Mouse (Mus musculus) heart, embryonic 11.5 days (tissue): ENCODE measurements around the gene Slc25a21. TPM values are rescaled to one million over a fixed set of nuclear protein-coding genes. Genes with fewer than 3 reads are reported as not detected.

Experiments used
- ATAC-seq: fragments of 200-750 bp; cut with Nextera tagmentation; replicated peaks from 2 replicates; pipeline ENCODE4 v1.8.0; 2017; ENCODE audit warnings: moderate library complexity; ENCODE audit not compliant: insufficient number of reproducible peaks, low FRiP score, low TSS enrichment
- H3K27ac ChIP-seq: fragments of 300-500 bp; sonication (generic); 2 replicates; pipeline ENCODE4 v1.5.1; 2014; ENCODE audit warnings: mild to moderate bottlenecking, low read depth, low read length
- H3K27me3 ChIP-seq: fragments of 300-500 bp; sonication (generic); 2 replicates; pipeline ENCODE4 v1.6.1; 2014; ENCODE audit warnings: mild to moderate bottlenecking, low read length, mixed read lengths; ENCODE audit not compliant: control insufficient read depth, insufficient read depth
- H3K36me3 ChIP-seq: fragments of 300-500 bp; sonication (generic); 2 replicates; pipeline ENCODE4 v1.6.1; 2014; ENCODE audit warnings: mild to moderate bottlenecking, low read length, moderate library complexity, mixed read lengths; ENCODE audit not compliant: control insufficient read depth, insufficient read depth
- H3K4me1 ChIP-seq: fragments of 300-500 bp; sonication (generic); 2 replicates; pipeline ENCODE4 v1.6.1; 2014; ENCODE audit warnings: low read length; ENCODE audit not compliant: control insufficient read depth, insufficient read depth
- H3K4me2 ChIP-seq: fragments of 300-500 bp; sonication (generic); 2 replicates; pipeline ENCODE4 v1.6.1; 2014; ENCODE audit warnings: mild to moderate bottlenecking, moderate library complexity
- H3K4me3 ChIP-seq: fragments of 300-500 bp; sonication (generic); 2 replicates; pipeline ENCODE4 v1.5.1; 2014; ENCODE audit warnings: low read depth, low read length
- H3K9ac ChIP-seq: fragments of 300-500 bp; sonication (generic); 2 replicates; pipeline ENCODE4 v1.6.1; 2014; ENCODE audit warnings: mild to moderate bottlenecking, low read depth, low read length, moderate library complexity
- H3K9me3 ChIP-seq: fragments of 300-500 bp; sonication (generic); replicated peaks from 2 replicates; pipeline ENCODE4 v1.6.1; 2016; ENCODE audit warnings: low read length; ENCODE audit not compliant: control insufficient read depth
- WGBS: fragments of 180-500 bp; shearing (Covaris S2); extraction: QIAGEN DNeasy Blood & Tissue Kit; methylation state at CpG from one replicate; pipeline ENCODE4 v1.1.7; 2014; ENCODE audit not compliant: insufficient replicate concordance; 5-methylcytosine and 5-hydroxymethylcytosine counted together
- polyA plus RNA-seq: library from polyadenylated mRNA; unstranded; fragments of >200 nt; fragmentation: Nextera tagmentation; extraction: Ambion mirVana; gene quantifications from 2 replicates; pipeline ENCODE4 v1.2.1, GENCODE M21; 2014

The Slc25a21 gene
- polyA plus RNA-seq, 1 experiment from 2014 or later, result 6.4 TPM

- Histone ChIP-seq H3K9me3 (no peaks in the 10 kb centered on the region), H3K4me1 (no peaks in the 10 kb centered on the region), H3K36me3 (no peaks in the 10 kb centered on the region), H3K27me3 (no peaks in the 10 kb centered on the region), H3K4me2 (no peak overlapping the region), H3K27ac (no peak overlapping the region), H3K4me3 (no peak overlapping the region), H3K9ac (no peak overlapping the region)
- WGBS, result 72% methylated on average over 3 of the region's 3 CpGs
- ATAC-seq, result no peak
Observed at GRCm38 (mm10) chr12:56870569-56870968, 326.7 kb downstream of the Slc25a21 start.

GRCm38 (mm10) chr12:56863873-56864562, 333.3 kb downstream of the Slc25a21 start:
- no peaks in the 10 kb centered on the region for H3K9me3 ChIP-seq
- no peak for ATAC-seq
- no peak overlapping the region for H3K9ac ChIP-seq
- H3K4me1 ChIP-seq, result no peaks in the 10 kb centered on the region
- no peaks in the 10 kb centered on the region for H3K27me3 ChIP-seq
- WGBS, result 82% methylated on average over 4 of the region's 4 CpGs
- H3K27ac ChIP-seq, result no peak overlapping the region
- no peak overlapping the region for H3K4me2 ChIP-seq
- H3K36me3 ChIP-seq, result no peaks in the 10 kb centered on the region
- no peak overlapping the region for H3K4me3 ChIP-seq

GRCm38 (mm10) chr12:56852679-56853078, 344.6 kb downstream of the Slc25a21 start:
- Histone ChIP-seq H3K9ac (no peak overlapping the region), H3K4me3 (no peak overlapping the region), H3K36me3 (no peaks in the 10 kb centered on the region), H3K4me1 (no peaks in the 10 kb centered on the region), H3K27me3 (no peaks in the 10 kb centered on the region), H3K9me3 (no peaks in the 10 kb centered on the region), H3K4me2 (no peak overlapping the region), H3K27ac (no peak overlapping the region)
- WGBS, result 56% methylated on average over 4 of the region's 4 CpGs
- no peak for ATAC-seq

- H3K36me3 ChIP-seq, result no peaks in the 10 kb centered on the region
- H3K4me3 ChIP-seq, result no peak overlapping the region
- H3K4me1 ChIP-seq, result no peaks in the 10 kb centered on the region
- H3K9ac ChIP-seq, result no peak overlapping the region
- 61% methylated on average over 3 of the region's 3 CpGs for WGBS
- H3K9me3 ChIP-seq, result no peaks in the 10 kb centered on the region
- ATAC-seq, result no peak
- no peak overlapping the region for H3K4me2 ChIP-seq
- H3K27ac ChIP-seq, result no peak overlapping the region
- no peaks in the 10 kb centered on the region for H3K27me3 ChIP-seq
Observed at GRCm38 (mm10) chr12:56851464-56851863, 345.8 kb downstream of the Slc25a21 start.

GRCm38 (mm10) chr12:56829945-56830344, 367.3 kb downstream of the Slc25a21 start:
- Histone ChIP-seq H3K9me3 (no peaks in the 10 kb centered on the region), H3K27me3 (no peaks in the 10 kb centered on the region), H3K36me3 (no peaks in the 10 kb centered on the region), H3K4me1 (no peaks in the 10 kb centered on the region), H3K4me2 (no peak overlapping the region), H3K4me3 (no peak overlapping the region), H3K9ac (no peak overlapping the region), H3K27ac (no peak overlapping the region)
- no peak for ATAC-seq
- WGBS, result 83% methylated on average over 1 of the region's 1 CpGs

GRCm38 (mm10) chr12:56829455-56829883, 367.8 kb downstream of the Slc25a21 start:
- H3K9me3 ChIP-seq, result no peaks in the 10 kb centered on the region
- H3K27ac ChIP-seq, result no peak overlapping the region
- H3K9ac ChIP-seq, result no peak overlapping the region
- 35% methylated on average over 5 of the region's 5 CpGs for WGBS
- H3K4me1 ChIP-seq, result no peaks in the 10 kb centered on the region
- no peak for ATAC-seq
- H3K4me3 ChIP-seq, result no peak overlapping the region
- H3K36me3 ChIP-seq, result no peaks in the 10 kb centered on the region
- H3K27me3 ChIP-seq, result no peaks in the 10 kb centered on the region
- no peak overlapping the region for H3K4me2 ChIP-seq

GRCm38 (mm10) chr12:56827808-56828384, 369.4 kb downstream of the Slc25a21 start:
- H3K4me2 ChIP-seq, result no peak overlapping the region
- H3K9me3 ChIP-seq, result no peaks in the 10 kb centered on the region
- no peaks in the 10 kb centered on the region for H3K36me3 ChIP-seq
- ATAC-seq, result no peak
- H3K27ac ChIP-seq, result no peak overlapping the region
- H3K9ac ChIP-seq, result no peak overlapping the region
- H3K4me3 ChIP-seq, result no peak overlapping the region
- no peaks in the 10 kb centered on the region for H3K27me3 ChIP-seq
- 89% methylated on average over 8 of the region's 8 CpGs for WGBS
- no peaks in the 10 kb centered on the region for H3K4me1 ChIP-seq

GRCm38 (mm10) chr12:56824688-56825087, 372.6 kb downstream of the Slc25a21 start:
- WGBS, result 51% methylated on average over 5 of the region's 5 CpGs
- H3K36me3 ChIP-seq, result no peaks in the 10 kb centered on the region
- no peak overlapping the region for H3K27ac ChIP-seq
- ATAC-seq, result no peak
- H3K27me3 ChIP-seq, result no peaks in the 10 kb centered on the region
- H3K4me1 ChIP-seq, result no peaks in the 10 kb centered on the region
- no peak overlapping the region for H3K9ac ChIP-seq
- H3K9me3 ChIP-seq, result no peaks in the 10 kb centered on the region
- H3K4me3 ChIP-seq, result no peak overlapping the region
- H3K4me2 ChIP-seq, result no peak overlapping the region

- H3K36me3 ChIP-seq, result no peaks in the 10 kb centered on the region
- ATAC-seq, result no peak
- H3K9ac ChIP-seq, result no peak overlapping the region
- H3K27me3 ChIP-seq, result no peaks in the 10 kb centered on the region
- H3K4me2 ChIP-seq, result no peak overlapping the region
- no peak overlapping the region for H3K4me3 ChIP-seq
- no peaks in the 10 kb centered on the region for H3K4me1 ChIP-seq
- H3K27ac ChIP-seq, result no peak overlapping the region
- WGBS, result 67% methylated on average over 2 of the region's 2 CpGs
- H3K9me3 ChIP-seq, result no peaks in the 10 kb centered on the region
Observed at GRCm38 (mm10) chr12:56822122-56822521, 375.1 kb downstream of the Slc25a21 start.
